Mouse (Mus musculus) lung, embryonic 14.5 days (tissue): ENCODE results near the gene Syt8. TPM values are rescaled to one million over a fixed set of nuclear protein-coding genes. Genes with fewer than 3 reads are reported as not detected.

Experiments
- ATAC-seq: fragments of 200-750 bp; cut with Nextera tagmentation; 2 replicates; pipeline ENCODE4 v1.8.0; 2017; ENCODE audit warnings: mild to moderate bottlenecking, moderate TSS enrichment, moderate library complexity; ENCODE audit not compliant: insufficient read depth
- DNase-seq: peaks from one replicate; pipeline ENCODE4 v3.0.0-alpha.2; 2015
- H3K27ac ChIP-seq: fragments of 300-500 bp; sonication (generic); 2 replicates; pipeline ENCODE4 v1.5.1; 2014; ENCODE audit warnings: low read depth, mild to moderate bottlenecking, moderate library complexity
- H3K27me3 ChIP-seq: fragments of 300-500 bp; sonication (generic); 2 replicates; pipeline ENCODE4 v1.6.1; 2014; ENCODE audit warnings: low read length, control low read depth; ENCODE audit not compliant: insufficient read depth
- H3K36me3 ChIP-seq: fragments of 300-500 bp; sonication (generic); 2 replicates; pipeline ENCODE4 v1.6.1; 2014; ENCODE audit warnings: control low read depth; ENCODE audit not compliant: insufficient read depth
- H3K4me1 ChIP-seq: fragments of 300-500 bp; sonication (generic); 2 replicates; pipeline ENCODE4 v1.6.1; 2014; ENCODE audit warnings: antibody characterized with exemption, control low read depth; ENCODE audit not compliant: insufficient read depth
- H3K4me2 ChIP-seq: fragments of 300-500 bp; sonication (generic); 2 replicates; pipeline ENCODE4 v1.6.1; 2014; ENCODE audit warnings: mild to moderate bottlenecking
- H3K4me3 ChIP-seq: fragments of 300-500 bp; sonication (generic); 2 replicates; pipeline ENCODE4 v1.5.1; 2014; ENCODE audit warnings: low read depth, low read length
- H3K9ac ChIP-seq: fragments of 300-500 bp; sonication (generic); 2 replicates; pipeline ENCODE4 v1.6.1; 2014
- H3K9me3 ChIP-seq: fragments of 300-500 bp; sonication (generic); 2 replicates; pipeline ENCODE4 v1.6.1; 2016; ENCODE audit warnings: low read depth, low read length, control low read depth
- CTCF ChIP-seq: IDR thresholded peaks from 2 replicates; pipeline ENCODE4 v1.5.1; 2016; ENCODE audit warnings: antibody characterized with exemption, low read depth
- WGBS: fragments of 180-500 bp; shearing (Covaris S2); extraction: QIAGEN DNeasy Blood & Tissue Kit; methylation state at CpG from one replicate; pipeline ENCODE4 v1.1.7; 2014; 5-methylcytosine and 5-hydroxymethylcytosine counted together
- polyA plus RNA-seq: library from polyadenylated mRNA; unstranded; fragments of >200 nt; fragmentation: Nextera tagmentation; extraction: Ambion mirVana; gene quantifications from 2 replicates; pipeline ENCODE4 v1.2.1, GENCODE M21; 2014

The Syt8 gene
- polyA plus RNA-seq, 1 experiment from 2014 or later = not detected

DNA sequence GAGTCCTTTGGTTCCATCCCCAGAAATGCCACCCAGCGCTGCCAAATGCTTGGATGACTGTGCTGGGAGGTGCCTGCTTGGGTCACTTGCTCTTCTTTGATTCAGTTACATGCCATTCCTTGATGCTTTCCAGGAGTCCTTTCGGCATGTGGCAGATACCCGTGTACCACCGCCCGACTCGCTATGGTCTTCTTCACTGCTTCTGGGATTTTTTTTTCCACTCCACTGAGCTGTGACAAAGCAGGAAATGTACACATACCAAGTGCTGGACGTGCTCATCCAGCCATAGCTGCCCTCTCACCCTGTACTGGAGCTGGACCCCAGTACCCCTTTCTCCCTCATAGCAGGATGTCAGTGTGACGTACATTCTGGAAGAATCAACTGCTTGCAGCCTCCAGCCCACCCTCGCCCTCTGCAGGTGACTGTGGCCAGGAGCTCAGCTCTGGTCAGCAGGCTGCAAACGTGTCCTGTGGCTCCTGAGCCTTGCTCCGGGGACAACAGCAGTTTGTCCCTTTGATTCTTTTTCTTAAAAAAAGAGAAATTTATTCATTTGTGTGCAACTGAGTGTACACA, 8.9 kb upstream of the Syt8 start:
- no peak overlapping the region for H3K4me3 ChIP-seq
- ATAC-seq = no peak
- no peak overlapping the region for H3K4me2 ChIP-seq
- no peak overlapping the region for H3K27ac ChIP-seq
- peak; percentile 40 for DNase-seq
- WGBS = 62% methylated on average over 11 of the region's 11 CpGs
- no peaks in the 10 kb centered on the region for H3K9me3 ChIP-seq
- no peak overlapping the region for H3K9ac ChIP-seq
- no peaks in the 10 kb centered on the region for H3K27me3 ChIP-seq
- H3K36me3 ChIP-seq = no peaks in the 10 kb centered on the region
- TF ChIP-seq CTCF = peak; percentile 58
- peaks cover 9% of the 10 kb centered on the region for H3K4me1 ChIP-seq

DNA sequence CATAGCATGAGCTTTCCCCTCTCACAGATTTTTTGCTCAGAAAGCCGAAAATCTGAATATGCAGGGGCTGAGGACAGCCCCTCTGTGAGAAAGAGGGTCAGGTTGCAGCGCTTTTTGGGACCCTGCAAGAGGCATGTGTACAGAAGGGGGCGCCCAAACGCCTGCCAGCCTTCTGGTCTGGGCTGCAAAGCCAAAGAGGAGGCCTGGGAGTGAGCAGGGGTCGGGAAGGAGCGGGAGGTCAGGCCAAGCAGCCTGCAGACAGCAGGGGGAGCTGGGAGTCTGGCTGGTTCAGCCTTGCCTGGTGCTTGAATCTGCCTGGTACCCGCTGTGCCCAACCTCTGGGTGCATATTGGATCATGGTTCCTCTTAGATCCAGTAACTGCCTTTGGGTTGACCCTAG, 6.4 kb upstream of the Syt8 start:
- no peak overlapping the region for H3K4me3 ChIP-seq
- DNase-seq (peak; percentile 82), ATAC-seq (no peak)
- no peak overlapping the region for H3K9ac ChIP-seq
- H3K4me2 ChIP-seq = no peak overlapping the region
- H3K27me3 ChIP-seq = no peaks in the 10 kb centered on the region
- 17% methylated on average over 7 of the region's 7 CpGs for WGBS
- peaks cover 15% of the 10 kb centered on the region for H3K4me1 ChIP-seq
- 0 out of 2 replicates have a peak overlapping the region, but pooled peaks have one; percentile 48 for H3K27ac ChIP-seq
- no peaks in the 10 kb centered on the region for H3K36me3 ChIP-seq
- no peaks in the 10 kb centered on the region for H3K9me3 ChIP-seq
- peak; percentile 72 for TF ChIP-seq CTCF

DNA sequence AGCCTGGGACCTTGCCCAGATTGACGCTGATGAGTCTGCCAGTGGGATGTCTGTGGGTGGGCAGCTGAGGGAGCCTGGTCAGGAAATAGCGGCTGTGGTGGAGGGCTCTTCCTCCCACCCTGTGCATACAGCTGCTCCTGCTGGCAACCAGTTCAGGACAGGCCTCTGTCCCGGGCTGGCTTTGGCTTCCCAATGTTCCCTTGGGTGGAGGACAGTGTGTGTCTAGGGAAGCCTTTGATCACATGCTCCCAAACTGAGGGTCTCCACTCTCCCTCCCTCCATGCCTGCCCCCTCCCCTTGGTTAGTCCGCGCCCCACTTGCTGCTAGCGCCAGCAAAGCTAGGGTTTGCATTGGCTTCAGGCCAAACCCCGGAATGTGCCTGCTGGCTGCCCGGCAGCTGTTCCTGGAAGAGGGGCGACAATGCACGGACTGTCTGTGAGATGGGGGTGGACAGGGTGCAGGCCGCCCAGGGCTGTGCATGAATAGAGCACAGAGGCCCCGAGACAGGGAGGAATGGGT, 4.4 kb upstream of the Syt8 start:
- Histone ChIP-seq H3K9me3 (no peaks in the 10 kb centered on the region), H3K9ac (no peak overlapping the region; the same call in 1 of the 2 replicates), H3K27ac (peak overlapping the region; percentile 93), H3K27me3 (no peaks in the 10 kb centered on the region), H3K36me3 (no peaks in the 10 kb centered on the region), H3K4me2 (peak overlapping the region; percentile 36; the same call in 1 of the 2 replicates), H3K4me1 (peaks cover 27% of the 10 kb centered on the region), H3K4me3 (no peak overlapping the region)
- DNase-seq = peak; percentile 95
- 8% methylated on average over 12 of the region's 12 CpGs for WGBS
- ATAC-seq = peak; percentile 90
- no peak for TF ChIP-seq CTCF

GRCm38 (mm10) chr7:142431106-142431505, 3.5 kb upstream of the Syt8 start:
- Histone ChIP-seq H3K36me3 (no peaks in the 10 kb centered on the region), H3K27me3 (no peaks in the 10 kb centered on the region), H3K4me1 (peaks cover 27% of the 10 kb centered on the region), H3K9me3 (no peaks in the 10 kb centered on the region), H3K4me3 (no peak overlapping the region), H3K27ac (peak overlapping the region; percentile 93), H3K9ac (no peak overlapping the region), H3K4me2 (peak overlapping the region; percentile 36; the same call in 1 of the 2 replicates)
- ATAC-seq = peak; percentile 68
- 50% methylated on average over 14 of the region's 14 CpGs for WGBS
- TF ChIP-seq CTCF = no peak
- peak; percentile 90 for DNase-seq

- Histone ChIP-seq H3K36me3 (no peaks in the 10 kb centered on the region), H3K4me2 (peak overlapping the region; percentile 13; the same call in 1 of the 2 replicates), H3K9ac (peak overlapping the region; percentile 18), H3K4me1 (peaks cover 27% of the 10 kb centered on the region), H3K27me3 (no peaks in the 10 kb centered on the region), H3K4me3 (no peak overlapping the region), H3K9me3 (no peaks in the 10 kb centered on the region), H3K27ac (peak overlapping the region; percentile 84)
- DNase-seq (peak; percentile 55), ATAC-seq (no peak)
- 14% methylated on average over 19 of the region's 19 CpGs for WGBS
- TF ChIP-seq CTCF = no peak
Measured at GRCm38 (mm10) chr7:142433623-142434022, 1.0 kb upstream of the Syt8 start.

- H3K4me3 ChIP-seq = no peak overlapping the region
- H3K4me1 ChIP-seq = peaks cover 19% of the 10 kb centered on the region
- no peaks in the 10 kb centered on the region for H3K36me3 ChIP-seq
- DNase-seq (peak; percentile 93), ATAC-seq (no peak)
- H3K9ac ChIP-seq = no peak overlapping the region
- TF ChIP-seq CTCF = peak; percentile 93
- no peaks in the 10 kb centered on the region for H3K27me3 ChIP-seq
- 14% methylated on average over 4 of the region's 4 CpGs for WGBS
- no peaks in the 10 kb centered on the region for H3K9me3 ChIP-seq
- peak overlapping the region; percentile 40; the same call in 1 of the 2 replicates for H3K27ac ChIP-seq
- no peak overlapping the region for H3K4me2 ChIP-seq
Measured at GRCm38 (mm10) chr7:142435524-142435923, 874 bp downstream of the Syt8 start.

GRCm38 (mm10) chr7:142437324-142437723, 2.7 kb downstream of the Syt8 start:
- peak; percentile 40 for DNase-seq
- no peaks in the 10 kb centered on the region for H3K27me3 ChIP-seq
- TF ChIP-seq CTCF = peak; percentile 70
- H3K27ac ChIP-seq = no peak overlapping the region
- no peaks in the 10 kb centered on the region for H3K9me3 ChIP-seq
- no peak overlapping the region for H3K9ac ChIP-seq
- no peak overlapping the region for H3K4me3 ChIP-seq
- H3K4me2 ChIP-seq = no peak overlapping the region
- WGBS = 73% methylated on average over 5 of the region's 5 CpGs
- no peak for ATAC-seq
- no peaks in the 10 kb centered on the region for H3K36me3 ChIP-seq
- H3K4me1 ChIP-seq = peaks cover 18% of the 10 kb centered on the region
